Mouse (Mus musculus): ENCODE measurements around the gene Adad2. TPM values are rescaled to one million over a fixed set of nuclear protein-coding genes. Genes with fewer than 3 reads are reported as not detected.
A peak's percentile ranks its signal among the peaks of the same experiment; 100 is the strongest.

Adad2 gene
- polyA plus RNA-seq, 1 experiment from 2014 or later: 0.18 TPM

GRCm38 (mm10) chr8:119618887-119619286 is 6.3 kb downstream of the Adad2 start:
- ATAC-seq (ENCODE audit: low FRiP score): no peak
- no peak overlapping the region for H3K9ac ChIP-seq
- H3K9me3 ChIP-seq (replicated peaks): no peaks in the 10 kb centered on the region
- peaks cover 9% of the 10 kb centered on the region for H3K27me3 ChIP-seq
- H3K27ac ChIP-seq: no peak overlapping the region
- H3K4me2 ChIP-seq (replicated peaks): no peak overlapping the region
- 69% methylated on average over 5 of the region's 5 CpGs for WGBS
- no peaks in the 10 kb centered on the region for H3K36me3 ChIP-seq
- H3K4me1 ChIP-seq: peaks cover 5% of the 10 kb centered on the region; the same call in 1 of the 2 replicates
- H3K4me3 ChIP-seq: no peak overlapping the region

GRCm38 (mm10) chr8:119620116-119620840 is 7.7 kb downstream of the Adad2 start:
- Histone ChIP-seq H3K4me1 (peaks cover 5% of the 10 kb centered on the region; the same call in 1 of the 2 replicates), H3K9me3 (replicated peaks) (no peaks in the 10 kb centered on the region), H3K27me3 (peaks cover 5% of the 10 kb centered on the region), H3K9ac (no peak overlapping the region), H3K27ac (no peak overlapping the region), H3K36me3 (no peaks in the 10 kb centered on the region), H3K4me3 (no peak overlapping the region), H3K4me2 (replicated peaks) (no peak overlapping the region)
- WGBS: 78% methylated on average over 6 of the region's 6 CpGs
- ATAC-seq (ENCODE audit: low FRiP score): no peak

- Histone ChIP-seq H3K36me3 (no peaks in the 10 kb centered on the region), H3K27me3 (peaks cover 5% of the 10 kb centered on the region), H3K9ac (no peak overlapping the region), H3K4me2 (replicated peaks) (no peak overlapping the region), H3K9me3 (replicated peaks) (no peaks in the 10 kb centered on the region), H3K4me1 (peaks cover 5% of the 10 kb centered on the region; the same call in 1 of the 2 replicates), H3K27ac (no peak overlapping the region), H3K4me3 (no peak overlapping the region)
- ATAC-seq (ENCODE audit: low FRiP score): no peak
- WGBS: 91% methylated on average over 14 of the region's 14 CpGs
Measured at GRCm38 (mm10) chr8:119620848-119621465, 8.4 kb downstream of the Adad2 start.

GRCm38 (mm10) chr8:119622555-119622954 is 10.0 kb downstream of the Adad2 start:
- Histone ChIP-seq H3K4me2 (replicated peaks) (no peak overlapping the region), H3K36me3 (no peaks in the 10 kb centered on the region), H3K4me1 (peaks cover 8% of the 10 kb centered on the region), H3K9ac (no peak overlapping the region), H3K27me3 (no peaks in the 10 kb centered on the region), H3K9me3 (replicated peaks) (no peaks in the 10 kb centered on the region), H3K27ac (no peak overlapping the region), H3K4me3 (no peak overlapping the region)
- ATAC-seq (ENCODE audit: low FRiP score): no peak
- WGBS: 59% methylated on average over 4 of the region's 4 CpGs

- H3K27ac ChIP-seq: no peak overlapping the region
- H3K4me1 ChIP-seq: peaks cover 13% of the 10 kb centered on the region
- no peak for ATAC-seq (ENCODE audit: low FRiP score)
- H3K9ac ChIP-seq: no peak overlapping the region
- no peaks in the 10 kb centered on the region for H3K27me3 ChIP-seq
- H3K9me3 ChIP-seq (replicated peaks): no peaks in the 10 kb centered on the region
- no peak overlapping the region for H3K4me2 ChIP-seq (replicated peaks)
- no peaks in the 10 kb centered on the region for H3K36me3 ChIP-seq
- H3K4me3 ChIP-seq: no peak overlapping the region
- WGBS: 77% methylated on average over 8 of the region's 8 CpGs
Measured at GRCm38 (mm10) chr8:119623061-119623460, 10.5 kb downstream of the Adad2 start.

GRCm38 (mm10) chr8:119623744-119624143 is 11.2 kb downstream of the Adad2 start:
- H3K9ac ChIP-seq: no peak overlapping the region
- H3K36me3 ChIP-seq: no peaks in the 10 kb centered on the region
- 79% methylated on average over 1 of the region's 1 CpGs for WGBS
- ATAC-seq (ENCODE audit: low FRiP score): no peak
- H3K4me1 ChIP-seq: peaks cover 13% of the 10 kb centered on the region
- no peaks in the 10 kb centered on the region for H3K9me3 ChIP-seq (replicated peaks)
- no peaks in the 10 kb centered on the region for H3K27me3 ChIP-seq
- no peak overlapping the region for H3K27ac ChIP-seq
- H3K4me3 ChIP-seq: no peak overlapping the region
- H3K4me2 ChIP-seq (replicated peaks): no peak overlapping the region

- 87% methylated on average over 7 of the region's 7 CpGs for WGBS
- no peak for ATAC-seq (ENCODE audit: low FRiP score)
- Histone ChIP-seq H3K4me2 (replicated peaks) (no peak overlapping the region), H3K9ac (no peak overlapping the region), H3K27ac (no peak overlapping the region), H3K4me1 (peaks cover 9% of the 10 kb centered on the region), H3K9me3 (replicated peaks) (no peaks in the 10 kb centered on the region), H3K27me3 (no peaks in the 10 kb centered on the region), H3K4me3 (no peak overlapping the region), H3K36me3 (no peaks in the 10 kb centered on the region)
Measured at GRCm38 (mm10) chr8:119624916-119625315, 12.4 kb downstream of the Adad2 start.

- WGBS: 76% methylated on average over 22 of the region's 22 CpGs
- peaks cover 13% of the 10 kb centered on the region for H3K4me1 ChIP-seq
- no peak overlapping the region for H3K27ac ChIP-seq
- H3K9me3 ChIP-seq (replicated peaks): no peaks in the 10 kb centered on the region
- no peak overlapping the region for H3K4me3 ChIP-seq
- no peak overlapping the region for H3K4me2 ChIP-seq (replicated peaks)
- no peaks in the 10 kb centered on the region for H3K36me3 ChIP-seq
- H3K27me3 ChIP-seq: no peaks in the 10 kb centered on the region
- H3K9ac ChIP-seq: no peak overlapping the region
- no peak for ATAC-seq (ENCODE audit: low FRiP score)
Measured at GRCm38 (mm10) chr8:119625788-119626187, 13.2 kb downstream of the Adad2 start.

GRCm38 (mm10) chr8:119627199-119627598 is 14.7 kb downstream of the Adad2 start:
- no peaks in the 10 kb centered on the region for H3K9me3 ChIP-seq (replicated peaks)
- H3K4me2 ChIP-seq (replicated peaks): no peak overlapping the region
- WGBS: 78% methylated on average over 7 of the region's 7 CpGs
- no peaks in the 10 kb centered on the region for H3K36me3 ChIP-seq
- ATAC-seq (ENCODE audit: low FRiP score): no peak
- no peak overlapping the region for H3K27ac ChIP-seq
- no peaks in the 10 kb centered on the region for H3K27me3 ChIP-seq
- no peak overlapping the region for H3K9ac ChIP-seq
- H3K4me1 ChIP-seq: peaks cover 21% of the 10 kb centered on the region
- H3K4me3 ChIP-seq: no peak overlapping the region

- H3K9me3 ChIP-seq (replicated peaks): no peaks in the 10 kb centered on the region
- 34% methylated on average over 10 of the region's 10 CpGs for WGBS
- no peaks in the 10 kb centered on the region for H3K36me3 ChIP-seq
- no peak overlapping the region for H3K4me3 ChIP-seq
- H3K4me1 ChIP-seq: peaks cover 22% of the 10 kb centered on the region
- no peak overlapping the region for H3K9ac ChIP-seq
- H3K4me2 ChIP-seq (replicated peaks): no peak overlapping the region
- peaks cover 4% of the 10 kb centered on the region for H3K27me3 ChIP-seq
- ATAC-seq (ENCODE audit: low FRiP score): no peak
- H3K27ac ChIP-seq: no peak overlapping the region
Measured at GRCm38 (mm10) chr8:119627613-119628359, 15.2 kb downstream of the Adad2 start.

- Histone ChIP-seq H3K27me3 (peaks cover 18% of the 10 kb centered on the region), H3K9ac (no peak overlapping the region), H3K27ac (peak overlapping the region; percentile 48; the same call in 1 of the 2 replicates), H3K4me1 (peaks cover 39% of the 10 kb centered on the region), H3K36me3 (no peaks in the 10 kb centered on the region), H3K4me3 (no peak overlapping the region), H3K9me3 (replicated peaks) (no peaks in the 10 kb centered on the region), H3K4me2 (replicated peaks) (no peak overlapping the region)
- ATAC-seq (ENCODE audit: low FRiP score): peak; percentile 62; the same call in 1 of the 2 replicates
- WGBS: 23% methylated on average over 3 of the region's 3 CpGs
Measured at GRCm38 (mm10) chr8:119630841-119631240, 18.3 kb downstream of the Adad2 start.

GRCm38 (mm10) chr8:119632246-119632645 is 19.7 kb downstream of the Adad2 start:
- H3K27me3 ChIP-seq: peaks cover 18% of the 10 kb centered on the region

More at GRCm38 (mm10) chr8:119632246-119632645, 19.7 kb downstream of the Adad2 start:
- no peak for ATAC-seq (ENCODE audit: low FRiP score)
- Histone ChIP-seq H3K4me1 (peaks cover 45% of the 10 kb centered on the region), H3K9me3 (replicated peaks) (no peaks in the 10 kb centered on the region), H3K4me3 (no peak overlapping the region), H3K27ac (no peak overlapping the region), H3K9ac (no peak overlapping the region), H3K4me2 (replicated peaks) (no peak overlapping the region), H3K36me3 (no peaks in the 10 kb centered on the region)
- WGBS: 90% methylated on average over 9 of the region's 9 CpGs

All from hindbrain, embryonic 12.5 days (tissue).